Mouse (Mus musculus) C2C12 (cell line): ENCODE measurements around the gene Cog6. TPM values are rescaled to one million over a fixed set of nuclear protein-coding genes. Genes with fewer than 3 reads are reported as not detected.

Experiments used
- H3K27me3 ChIP-seq: one replicate; pipeline ENCODE4 v1.6.1; 2011; ENCODE audit not compliant: control insufficient read depth, insufficient read depth, insufficient read length
- H3K36me3 ChIP-seq: one replicate; pipeline ENCODE4 v1.6.1; 2011; ENCODE audit not compliant: control insufficient read depth, insufficient read depth
- H3K4me3 ChIP-seq: one replicate; pipeline ENCODE4 v1.5.1; 2011; ENCODE audit warnings: mild to moderate bottlenecking, control low read depth; ENCODE audit not compliant: poor library complexity, insufficient read depth, severe bottlenecking
- H3K79me2 ChIP-seq: one replicate; pipeline ENCODE4 v1.6.1; 2011; ENCODE audit not compliant: control insufficient read depth, insufficient read depth
- H3K79me3 ChIP-seq: one replicate; pipeline ENCODE4 v1.6.1; 2011; ENCODE audit warnings: low read depth, control low read depth
- H3ac ChIP-seq: one replicate; pipeline ENCODE3; 2011; ENCODE audit warnings: low read depth; ENCODE audit not compliant: control insufficient read depth, insufficient read length
- CEBPB ChIP-seq: IDR thresholded peaks from one replicate; pipeline ENCODE4 v1.6.1; 2011; ENCODE audit warnings: low read depth, mild to moderate bottlenecking, control low read depth, moderate library complexity
- CTCF ChIP-seq: IDR thresholded peaks from one replicate; pipeline ENCODE4 v1.5.1; 2011; ENCODE audit not compliant: control insufficient read depth, insufficient read depth, insufficient read length
- FOSL1 ChIP-seq: IDR thresholded peaks from one replicate; pipeline ENCODE4 v1.8.0; 2011; ENCODE audit warnings: mild to moderate bottlenecking, low read length; ENCODE audit not compliant: poor library complexity, insufficient read depth, severe bottlenecking
- MAX ChIP-seq: IDR thresholded peaks from one replicate; pipeline ENCODE4 v1.6.1; 2011; ENCODE audit warnings: mild to moderate bottlenecking, control low read depth
- MYOD1 ChIP-seq: IDR thresholded peaks from one replicate; pipeline ENCODE4 v1.6.1; 2011; ENCODE audit warnings: low read depth; ENCODE audit not compliant: control insufficient read depth, insufficient read length
- MYOG ChIP-seq: IDR thresholded peaks from one replicate; pipeline ENCODE4 v1.6.1; 2011; ENCODE audit not compliant: control insufficient read depth, insufficient read length; ENCODE audit errors: extremely low read depth
- USF1 ChIP-seq: IDR thresholded peaks from one replicate; pipeline ENCODE4 v1.6.1; 2011; ENCODE audit warnings: low read depth, mild to moderate bottlenecking, control low read depth, moderate library complexity
- polyA plus RNA-seq: library from polyadenylated mRNA; unstranded; fragments of >200 nt; fragmentation: generic; extraction: Trizol; gene quantifications from one replicate; pipeline ENCODE4 v1.2.1, GENCODE M21; 2012; ENCODE audit warnings: missing spikeins

The Cog6 gene
- polyA plus RNA-seq, 1 experiment: 10.0 TPM

GRCm38 (mm10) chr3:52963441-52963840, 53.6 kb downstream of the Cog6 start:
- H3K36me3 ChIP-seq: no peaks in the 10 kb centered on the region
- H3K27me3 ChIP-seq: no peaks in the 10 kb centered on the region
- H3K79me3 ChIP-seq: no peaks in the 10 kb centered on the region
- TF ChIP-seq MYOD1 (no peak), CEBPB (no peak), FOSL1 (no peak), MAX (no peak), USF1 (no peak), MYOG (no peak), CTCF (no peak)
- H3K79me2 ChIP-seq: no peaks in the 10 kb centered on the region
- no peak overlapping the region for H3ac ChIP-seq
- H3K4me3 ChIP-seq: no peak overlapping the region

GRCm38 (mm10) chr3:52962391-52962790, 54.6 kb downstream of the Cog6 start:
- no peaks in the 10 kb centered on the region for H3K79me2 ChIP-seq
- no peak overlapping the region for H3ac ChIP-seq
- H3K36me3 ChIP-seq: no peaks in the 10 kb centered on the region
- no peak for TF ChIP-seq MAX
- TF ChIP-seq MYOD1: no peak
- H3K79me3 ChIP-seq: no peaks in the 10 kb centered on the region
- no peaks in the 10 kb centered on the region for H3K27me3 ChIP-seq
- H3K4me3 ChIP-seq: no peak overlapping the region

GRCm38 (mm10) chr3:52961661-52962060, 55.4 kb downstream of the Cog6 start:
- Histone ChIP-seq H3K27me3 (no peaks in the 10 kb centered on the region), H3ac (no peak overlapping the region), H3K4me3 (no peak overlapping the region), H3K79me2 (no peaks in the 10 kb centered on the region), H3K79me3 (no peaks in the 10 kb centered on the region), H3K36me3 (no peaks in the 10 kb centered on the region)
- no peak for TF ChIP-seq FOSL1
- TF ChIP-seq USF1: no peak
- no peak for TF ChIP-seq MAX
- no peak for TF ChIP-seq MYOG
- TF ChIP-seq CEBPB: no peak
- no peak for TF ChIP-seq CTCF
- TF ChIP-seq MYOD1: no peak

GRCm38 (mm10) chr3:52960951-52961350, 56.1 kb downstream of the Cog6 start:
- no peak overlapping the region for H3K4me3 ChIP-seq
- H3K36me3 ChIP-seq: no peaks in the 10 kb centered on the region
- no peaks in the 10 kb centered on the region for H3K27me3 ChIP-seq
- H3K79me3 ChIP-seq: no peaks in the 10 kb centered on the region
- TF ChIP-seq CEBPB: no peak
- no peak overlapping the region for H3ac ChIP-seq
- H3K79me2 ChIP-seq: no peaks in the 10 kb centered on the region

- Histone ChIP-seq H3K79me3 (no peaks in the 10 kb centered on the region), H3K27me3 (no peaks in the 10 kb centered on the region), H3K36me3 (no peaks in the 10 kb centered on the region), H3K79me2 (no peaks in the 10 kb centered on the region), H3ac (no peak overlapping the region), H3K4me3 (no peak overlapping the region)
- TF ChIP-seq MAX (no peak), MYOD1 (no peak), FOSL1 (no peak), MYOG (no peak), CTCF (no peak), CEBPB (no peak), USF1 (no peak)
Observed at GRCm38 (mm10) chr3:52958444-52959120, 58.5 kb downstream of the Cog6 start.

GRCm38 (mm10) chr3:52957861-52958260, 59.2 kb downstream of the Cog6 start:
- Histone ChIP-seq H3K79me2 (no peaks in the 10 kb centered on the region), H3K4me3 (no peak overlapping the region), H3K79me3 (no peaks in the 10 kb centered on the region), H3K27me3 (no peaks in the 10 kb centered on the region), H3ac (no peak overlapping the region), H3K36me3 (no peaks in the 10 kb centered on the region)
- TF ChIP-seq CEBPB: no peak
- TF ChIP-seq MYOD1: no peak
- TF ChIP-seq USF1: no peak
- no peak for TF ChIP-seq MYOG
- TF ChIP-seq MAX: no peak
- no peak for TF ChIP-seq CTCF
- no peak for TF ChIP-seq FOSL1
